Mouse (Mus musculus) ovary, adult 18-20 months (tissue): ENCODE results near the gene Ralb.

Experiments
- DNase-seq: peaks from one replicate; pipeline ENCODE4 v3.0.0; 2022; ENCODE audit warnings: low spot score, mixed read lengths

The Ralb gene

GRCm38 (mm10) chr1:119523826-119524225 lies 19.2 kb upstream of the Ralb start:
- DNase-seq: no peak

GRCm38 (mm10) chr1:119523369-119523768 lies 18.8 kb upstream of the Ralb start:
- DNase-seq: no peak

- no peak for DNase-seq
Observed at GRCm38 (mm10) chr1:119522726-119523125, 18.1 kb upstream of the Ralb start.

GRCm38 (mm10) chr1:119521681-119522080 lies 17.1 kb upstream of the Ralb start:
- no peak for DNase-seq

GRCm38 (mm10) chr1:119521029-119521428 lies 16.4 kb upstream of the Ralb start:
- DNase-seq: no peak

GRCm38 (mm10) chr1:119519286-119519685 lies 14.7 kb upstream of the Ralb start:
- no peak for DNase-seq

- no peak for DNase-seq
Observed at GRCm38 (mm10) chr1:119518786-119519185, 14.2 kb upstream of the Ralb start.

GRCm38 (mm10) chr1:119518060-119518459 lies 13.5 kb upstream of the Ralb start:
- no peak for DNase-seq

- DNase-seq: no peak
Observed at GRCm38 (mm10) chr1:119510857-119511256, 6.3 kb upstream of the Ralb start.

- no peak for DNase-seq
Observed at GRCm38 (mm10) chr1:119510409-119510808, 5.8 kb upstream of the Ralb start.

- no peak for DNase-seq
Observed at GRCm38 (mm10) chr1:119509474-119509873, 4.9 kb upstream of the Ralb start.

- DNase-seq: no peak
Observed at GRCm38 (mm10) chr1:119508548-119508947, 4.0 kb upstream of the Ralb start.

- DNase-seq: no peak
Observed at GRCm38 (mm10) chr1:119505951-119506350, 1.4 kb upstream of the Ralb start.

- no peak for DNase-seq
Observed at GRCm38 (mm10) chr1:119503808-119504207, 786 bp downstream of the Ralb start.

- no peak for DNase-seq
Observed at GRCm38 (mm10) chr1:119503181-119503580, 1.4 kb downstream of the Ralb start.

GRCm38 (mm10) chr1:119502729-119503128 lies 1.9 kb downstream of the Ralb start:
- DNase-seq: no peak

GRCm38 (mm10) chr1:119501881-119502280 lies 2.7 kb downstream of the Ralb start:
- DNase-seq: no peak

- DNase-seq: no peak
Observed at GRCm38 (mm10) chr1:119499456-119499855, 5.1 kb downstream of the Ralb start.

GRCm38 (mm10) chr1:119498536-119499231 lies 5.9 kb downstream of the Ralb start:
- DNase-seq: no peak

GRCm38 (mm10) chr1:119497346-119498004 lies 7.1 kb downstream of the Ralb start:
- no peak for DNase-seq

GRCm38 (mm10) chr1:119495396-119495775 lies 9.2 kb downstream of the Ralb start:
- no peak for DNase-seq

- no peak for DNase-seq
Observed at GRCm38 (mm10) chr1:119494712-119495395, 9.7 kb downstream of the Ralb start.

GRCm38 (mm10) chr1:119494024-119494711 lies 10.4 kb downstream of the Ralb start:
- DNase-seq: no peak
